Mouse (Mus musculus) forebrain, embryonic 13.5 days (tissue): ENCODE data around the gene Smad9. TPM values are rescaled to one million over a fixed set of nuclear protein-coding genes. Genes with fewer than 3 reads are reported as not detected.
A peak's percentile ranks its signal among the peaks of the same experiment; 100 is the strongest.

ENCODE experiments used
- ATAC-seq: fragments of 200-750 bp; cut with Nextera tagmentation; 2 replicates; pipeline ENCODE4 v1.8.0; 2017
- H3K27ac ChIP-seq: fragments of 300-500 bp; sonication (generic); 2 replicates; pipeline ENCODE4 v1.5.1; 2015; ENCODE audit warnings: inconsistent platforms, mild to moderate bottlenecking, moderate library complexity
- H3K27me3 ChIP-seq: fragments of 300-500 bp; sonication (generic); 2 replicates; pipeline ENCODE4 v1.6.1; 2015; ENCODE audit warnings: mild to moderate bottlenecking, inconsistent platforms
- H3K36me3 ChIP-seq: fragments of 300-500 bp; sonication (generic); 2 replicates; pipeline ENCODE4 v1.6.1; 2015; ENCODE audit warnings: mild to moderate bottlenecking, inconsistent platforms; ENCODE audit not compliant: poor library complexity, severe bottlenecking
- H3K4me1 ChIP-seq: fragments of 300-500 bp; sonication (generic); 2 replicates; pipeline ENCODE4 v1.6.1; 2015; ENCODE audit warnings: inconsistent platforms
- H3K4me2 ChIP-seq: fragments of 300-500 bp; sonication (generic); 2 replicates; pipeline ENCODE4 v1.6.1; 2015; ENCODE audit warnings: inconsistent platforms, mild to moderate bottlenecking, moderate library complexity
- H3K4me3 ChIP-seq: fragments of 300-500 bp; sonication (generic); 2 replicates; pipeline ENCODE4 v1.5.1; 2015; ENCODE audit warnings: mild to moderate bottlenecking, inconsistent platforms
- H3K9ac ChIP-seq: fragments of 300-500 bp; sonication (generic); 2 replicates; pipeline ENCODE4 v1.6.1; 2015; ENCODE audit warnings: mild to moderate bottlenecking, inconsistent platforms
- H3K9me3 ChIP-seq: fragments of 300-500 bp; sonication (generic); replicated peaks from 2 replicates; pipeline ENCODE4 v1.6.1; 2016; ENCODE audit warnings: inconsistent platforms
- WGBS: fragments of 180-500 bp; shearing (Covaris S2); methylation state at CpG from one replicate; pipeline ENCODE4 v1.1.7; 2015; 5-methylcytosine and 5-hydroxymethylcytosine counted together
- polyA plus RNA-seq: library from polyadenylated mRNA; unstranded; fragments of >200 nt; fragmentation: Nextera tagmentation; extraction: Ambion mirVana; gene quantifications from 2 replicates; pipeline ENCODE4 v1.2.1, GENCODE M21; 2015

Smad9 gene
- polyA plus RNA-seq, 1 experiment from 2014 or later = 0.05 TPM

- H3K4me1 ChIP-seq = peaks cover 12% of the 10 kb centered on the region
- WGBS = under 1% methylated on average over 73 of the region's 84 CpGs
- peak overlapping the region; percentile 83 for H3K4me3 ChIP-seq
- no peaks in the 10 kb centered on the region for H3K9me3 ChIP-seq
- peak; percentile 96 for ATAC-seq
- peak overlapping the region; percentile 90 for H3K4me2 ChIP-seq
- H3K36me3 ChIP-seq = peaks cover 46% of the 10 kb centered on the region
- peak overlapping the region; percentile 98 for H3K27ac ChIP-seq
- peak overlapping the region; percentile 93 for H3K9ac ChIP-seq
- H3K27me3 ChIP-seq = no peaks in the 10 kb centered on the region
These were observed 20.8 kb upstream of the Smad9 start for GRCm38 (mm10) chr3:54734411-54735246.

GRCm38 (mm10) chr3:54735247-54736046, 19.9 kb upstream of the Smad9 start, which contains the start of the genes Exosc8 and Alg5:
Gene Exosc8 (minus strand): TSS chr3:54735393.
Gene Alg5 (plus strand): TSS chr3:54735539.
- H3K27me3 ChIP-seq = no peaks in the 10 kb centered on the region
- WGBS = under 1% methylated on average over 54 of the region's 65 CpGs

GRCm38 (mm10) chr3:54736101-54736927, 19.1 kb upstream of the Smad9 start:
- Histone ChIP-seq H3K9ac (peak overlapping the region; percentile 93), H3K4me3 (peak overlapping the region; percentile 83), H3K27me3 (no peaks in the 10 kb centered on the region), H3K9me3 (no peaks in the 10 kb centered on the region), H3K4me1 (peaks cover 12% of the 10 kb centered on the region), H3K27ac (peak overlapping the region; percentile 98), H3K36me3 (peaks cover 46% of the 10 kb centered on the region), H3K4me2 (peak overlapping the region; percentile 90)
- no peak for ATAC-seq
- WGBS = 57% methylated on average over 18 of the region's 18 CpGs

More at GRCm38 (mm10) chr3:54735247-54736046, 19.9 kb upstream of the Smad9 start, which contains the start of the genes Exosc8 and Alg5:
- Histone ChIP-seq H3K9me3 (no peaks in the 10 kb centered on the region), H3K9ac (peak within 1 kb of the TSS; percentile 93), H3K36me3 (peaks cover 46% of the 10 kb centered on the region), H3K27ac (peak within 1 kb of the TSS; percentile 98), H3K4me2 (peak within 1 kb of the TSS; percentile 90), H3K4me3 (peak within 1 kb of the TSS; percentile 83), H3K4me1 (peaks cover 12% of the 10 kb centered on the region)
- peak; percentile 94 for ATAC-seq

GRCm38 (mm10) chr3:54737317-54737716, 18.1 kb upstream of the Smad9 start:
- no peak overlapping the region for H3K4me2 ChIP-seq
- WGBS = 97% methylated on average over 8 of the region's 8 CpGs
- no peak overlapping the region for H3K4me3 ChIP-seq
- H3K4me1 ChIP-seq = peaks cover 12% of the 10 kb centered on the region
- no peak overlapping the region for H3K9ac ChIP-seq
- H3K27me3 ChIP-seq = no peaks in the 10 kb centered on the region
- no peaks in the 10 kb centered on the region for H3K9me3 ChIP-seq
- peaks cover 48% of the 10 kb centered on the region for H3K36me3 ChIP-seq
- ATAC-seq = no peak
- no peak overlapping the region for H3K27ac ChIP-seq

GRCm38 (mm10) chr3:54741965-54742364, 13.4 kb upstream of the Smad9 start:
- no peak for ATAC-seq
- H3K27ac ChIP-seq = no peak overlapping the region
- H3K27me3 ChIP-seq = no peaks in the 10 kb centered on the region
- WGBS = 97% methylated on average over 11 of the region's 11 CpGs
- peaks cover 86% of the 10 kb centered on the region for H3K36me3 ChIP-seq
- H3K4me2 ChIP-seq = no peak overlapping the region
- H3K9ac ChIP-seq = no peak overlapping the region
- H3K9me3 ChIP-seq = no peaks in the 10 kb centered on the region
- no peak overlapping the region for H3K4me3 ChIP-seq
- no peaks in the 10 kb centered on the region for H3K4me1 ChIP-seq

GRCm38 (mm10) chr3:54745799-54746198, 9.6 kb upstream of the Smad9 start:
- no peak overlapping the region for H3K4me2 ChIP-seq
- peaks cover 100% of the 10 kb centered on the region for H3K36me3 ChIP-seq
- H3K9me3 ChIP-seq = no peaks in the 10 kb centered on the region
- H3K9ac ChIP-seq = no peak overlapping the region
- no peaks in the 10 kb centered on the region for H3K4me1 ChIP-seq
- no peak overlapping the region for H3K4me3 ChIP-seq
- H3K27ac ChIP-seq = no peak overlapping the region
- ATAC-seq = no peak
- WGBS = 57% methylated on average over 5 of the region's 5 CpGs
- no peaks in the 10 kb centered on the region for H3K27me3 ChIP-seq

GRCm38 (mm10) chr3:54753411-54753810, 2.0 kb upstream of the Smad9 start:
- no peak for ATAC-seq
- H3K9ac ChIP-seq = no peak overlapping the region
- H3K27ac ChIP-seq = no peak overlapping the region
- H3K4me1 ChIP-seq = peaks cover 22% of the 10 kb centered on the region
- H3K4me2 ChIP-seq = no peak overlapping the region
- WGBS = 77% methylated on average over 4 of the region's 4 CpGs
- H3K4me3 ChIP-seq = no peak overlapping the region
- H3K27me3 ChIP-seq = peaks cover 18% of the 10 kb centered on the region; the same call in 1 of the 2 replicates
- H3K9me3 ChIP-seq = no peaks in the 10 kb centered on the region
- peaks cover 36% of the 10 kb centered on the region for H3K36me3 ChIP-seq

GRCm38 (mm10) chr3:54756058-54756457, 676 bp downstream of the Smad9 start:
- peak overlapping the region; percentile 78 for H3K9ac ChIP-seq
- ATAC-seq = 0 out of 2 replicates have a peak, but pooled peaks have one; percentile 39
- H3K27ac ChIP-seq = no peak overlapping the region
- 2% methylated on average over 11 of the region's 11 CpGs for WGBS
- peaks cover 18% of the 10 kb centered on the region; the same call in 1 of the 2 replicates for H3K27me3 ChIP-seq
- H3K4me2 ChIP-seq = peak overlapping the region; percentile 100
- peaks cover 22% of the 10 kb centered on the region for H3K4me1 ChIP-seq
- no peaks in the 10 kb centered on the region for H3K9me3 ChIP-seq
- peaks cover 9% of the 10 kb centered on the region for H3K36me3 ChIP-seq
- H3K4me3 ChIP-seq = peak overlapping the region; percentile 64

GRCm38 (mm10) chr3:54757446-54757845, 2.1 kb downstream of the Smad9 start:
- no peak overlapping the region for H3K4me2 ChIP-seq
- no peaks in the 10 kb centered on the region for H3K36me3 ChIP-seq
- no peak for ATAC-seq
- peaks cover 22% of the 10 kb centered on the region for H3K4me1 ChIP-seq
- no peak overlapping the region for H3K9ac ChIP-seq
- WGBS = 90% methylated on average over 8 of the region's 8 CpGs
- no peaks in the 10 kb centered on the region for H3K9me3 ChIP-seq
- H3K27ac ChIP-seq = no peak overlapping the region
- no peak overlapping the region for H3K4me3 ChIP-seq
- peaks cover 18% of the 10 kb centered on the region; the same call in 1 of the 2 replicates for H3K27me3 ChIP-seq

GRCm38 (mm10) chr3:54759211-54759610, 3.8 kb downstream of the Smad9 start:
- H3K4me1 ChIP-seq = peaks cover 22% of the 10 kb centered on the region
- H3K4me2 ChIP-seq = no peak overlapping the region
- no peak for ATAC-seq
- WGBS = 82% methylated on average over 9 of the region's 9 CpGs
- H3K27me3 ChIP-seq = peaks cover 16% of the 10 kb centered on the region; the same call in 1 of the 2 replicates
- no peaks in the 10 kb centered on the region for H3K36me3 ChIP-seq
- H3K9ac ChIP-seq = no peak overlapping the region
- no peak overlapping the region for H3K4me3 ChIP-seq
- no peaks in the 10 kb centered on the region for H3K9me3 ChIP-seq
- H3K27ac ChIP-seq = no peak overlapping the region

- no peak for ATAC-seq
- 0 out of 2 replicates have a peak, but pooled peaks cover 9% of the 10 kb centered on the region for H3K27me3 ChIP-seq
- H3K4me1 ChIP-seq = peaks cover 14% of the 10 kb centered on the region
- no peak overlapping the region for H3K4me2 ChIP-seq
- no peaks in the 10 kb centered on the region for H3K9me3 ChIP-seq
- WGBS = 68% methylated on average over 15 of the region's 15 CpGs
- no peak overlapping the region for H3K9ac ChIP-seq
- no peak overlapping the region for H3K4me3 ChIP-seq
- no peaks in the 10 kb centered on the region for H3K36me3 ChIP-seq
- no peak overlapping the region for H3K27ac ChIP-seq
These were observed 5.1 kb downstream of the Smad9 start for GRCm38 (mm10) chr3:54760321-54761115.
